Mouse (Mus musculus) testis, adult 2 months (tissue): ENCODE data around the gene Slc39a5. TPM values are rescaled to one million over a fixed set of nuclear protein-coding genes. Genes with fewer than 3 reads are reported as not detected.
A peak's percentile ranks its signal among the peaks of the same experiment; 100 is the strongest.

Experiments
- H3K27ac ChIP-seq: fragments of 200-500 bp; 2 replicates; pipeline ENCODE4 v1.5.1; 2012; ENCODE audit warnings: low read depth, low read length; ENCODE audit not compliant: control insufficient read depth, insufficient read depth
- H3K27me3 ChIP-seq: fragments of 200-500 bp; 2 replicates; pipeline ENCODE4 v1.6.1; 2012; ENCODE audit warnings: mild to moderate bottlenecking, low read length, moderate library complexity; ENCODE audit not compliant: control insufficient read depth, insufficient read depth
- H3K36me3 ChIP-seq: fragments of 200-500 bp; 2 replicates; pipeline ENCODE4 v1.6.1; 2012; ENCODE audit warnings: mild to moderate bottlenecking, low read length; ENCODE audit not compliant: control insufficient read depth, insufficient read depth
- H3K4me1 ChIP-seq: fragments of 200-500 bp; 2 replicates; pipeline ENCODE4 v1.6.1; 2012; ENCODE audit warnings: low read length; ENCODE audit not compliant: control insufficient read depth, insufficient read depth
- H3K4me3 ChIP-seq: fragments of 200-500 bp; 2 replicates; pipeline ENCODE4 v1.5.1; 2012; ENCODE audit warnings: low read depth, mild to moderate bottlenecking, low read length, moderate library complexity, mixed read lengths; ENCODE audit not compliant: control insufficient read depth
- CTCF ChIP-seq: fragments of 200-500 bp; IDR thresholded peaks from 2 replicates; pipeline ENCODE4 v1.5.1; 2012; ENCODE audit warnings: low read depth, mild to moderate bottlenecking, inconsistent platforms, low read length, moderate library complexity; ENCODE audit not compliant: control insufficient read depth, insufficient read depth, insufficient replicate concordance
- POLR2A ChIP-seq: fragments of 200-500 bp; IDR thresholded peaks from 2 replicates; pipeline ENCODE4 v1.6.1; 2012; ENCODE audit warnings: low read depth, mild to moderate bottlenecking, inconsistent platforms, low read length, moderate library complexity; ENCODE audit not compliant: control insufficient read depth
- polyA plus RNA-seq: library from polyadenylated mRNA; depleted of rRNA; stranded (reverse); fragments of >200 nt; gene quantifications from 2 replicates; pipeline ENCODE4 v1.2.3, GENCODE M21; 2012

Slc39a5 gene
- polyA plus RNA-seq, 1 experiment: 0.14 TPM

- H3K27me3 ChIP-seq: no peaks in the 10 kb centered on the region
- H3K4me1 ChIP-seq: no peaks in the 10 kb centered on the region
- H3K4me3 ChIP-seq: no peak overlapping the region
- TF ChIP-seq POLR2A: no peak
- TF ChIP-seq CTCF: no peak
- no peaks in the 10 kb centered on the region for H3K36me3 ChIP-seq
- no peak overlapping the region for H3K27ac ChIP-seq
These were observed 23.6 kb upstream of the Slc39a5 start for GRCm38 (mm10) chr10:128424604-128425003.

GRCm38 (mm10) chr10:128422426-128422825 is 21.4 kb upstream of the Slc39a5 start:
- no peak overlapping the region for H3K4me3 ChIP-seq
- H3K36me3 ChIP-seq: no peaks in the 10 kb centered on the region
- H3K27ac ChIP-seq: no peak overlapping the region
- no peaks in the 10 kb centered on the region for H3K4me1 ChIP-seq
- H3K27me3 ChIP-seq: no peaks in the 10 kb centered on the region
- TF ChIP-seq CTCF: no peak
- no peak for TF ChIP-seq POLR2A

GRCm38 (mm10) chr10:128414848-128415247 is 13.8 kb upstream of the Slc39a5 start:
- TF ChIP-seq POLR2A (peak; percentile 72; the same call in 1 of the 2 replicates), CTCF (no peak)
- H3K4me1 ChIP-seq: peaks cover 12% of the 10 kb centered on the region
- H3K27ac ChIP-seq: peak overlapping the region; percentile 66
- no peaks in the 10 kb centered on the region for H3K27me3 ChIP-seq
- H3K36me3 ChIP-seq: peaks cover 7% of the 10 kb centered on the region
- peak overlapping the region; percentile 86 for H3K4me3 ChIP-seq

GRCm38 (mm10) chr10:128413076-128413475 is 12.0 kb upstream of the Slc39a5 start:
- peaks cover 7% of the 10 kb centered on the region for H3K36me3 ChIP-seq
- TF ChIP-seq POLR2A (no peak), CTCF (no peak)
- no peak overlapping the region for H3K27ac ChIP-seq
- H3K4me1 ChIP-seq: peaks cover 17% of the 10 kb centered on the region
- H3K27me3 ChIP-seq: no peaks in the 10 kb centered on the region
- peak overlapping the region; percentile 99 for H3K4me3 ChIP-seq

- Histone ChIP-seq H3K27me3 (no peaks in the 10 kb centered on the region), H3K36me3 (peaks cover 7% of the 10 kb centered on the region), H3K4me3 (peak overlapping the region; percentile 99), H3K4me1 (peaks cover 17% of the 10 kb centered on the region), H3K27ac (no peak overlapping the region)
- TF ChIP-seq CTCF (no peak), POLR2A (no peak)
These were observed 11.5 kb upstream of the Slc39a5 start for GRCm38 (mm10) chr10:128412558-128412957.

- no peak for TF ChIP-seq POLR2A
- no peak for TF ChIP-seq CTCF
- peaks cover 7% of the 10 kb centered on the region for H3K36me3 ChIP-seq
These were observed 11.0 kb upstream of the Slc39a5 start for GRCm38 (mm10) chr10:128412055-128412381.

GRCm38 (mm10) chr10:128411211-128412054 is 10.4 kb upstream of the Slc39a5 start, which contains the start of the genes Nabp2 and Rnf41:
Nabp2 (minus strand) TSS chr10:128411492.
Rnf41 (plus strand) TSS chr10:128411657.
- TF ChIP-seq POLR2A: peak; percentile 94
- TF ChIP-seq CTCF: 0 out of 2 replicates have a peak, but pooled peaks have one; percentile 5
- Histone ChIP-seq H3K4me3 (peak within 1 kb of the TSS; percentile 99), H3K27ac (peak within 1 kb of the TSS; percentile 92), H3K4me1 (peaks cover 17% of the 10 kb centered on the region), H3K36me3 (peaks cover 5% of the 10 kb centered on the region), H3K27me3 (no peaks in the 10 kb centered on the region)

More at GRCm38 (mm10) chr10:128412055-128412381, 11.0 kb upstream of the Slc39a5 start:
- peak overlapping the region; percentile 92 for H3K27ac ChIP-seq
- no peaks in the 10 kb centered on the region for H3K27me3 ChIP-seq
- peak overlapping the region; percentile 99 for H3K4me3 ChIP-seq
- peaks cover 17% of the 10 kb centered on the region for H3K4me1 ChIP-seq

- Histone ChIP-seq H3K36me3 (peaks cover 3% of the 10 kb centered on the region), H3K27me3 (no peaks in the 10 kb centered on the region), H3K4me1 (peaks cover 17% of the 10 kb centered on the region), H3K27ac (peak overlapping the region; percentile 60; the same call in 1 of the 2 replicates), H3K4me3 (peak overlapping the region; percentile 79)
- TF ChIP-seq POLR2A (no peak), CTCF (no peak)
These were observed 9.5 kb upstream of the Slc39a5 start for GRCm38 (mm10) chr10:128410560-128410845.
